Mouse (Mus musculus): ENCODE measurements around the gene Pkn2.

DNA sequence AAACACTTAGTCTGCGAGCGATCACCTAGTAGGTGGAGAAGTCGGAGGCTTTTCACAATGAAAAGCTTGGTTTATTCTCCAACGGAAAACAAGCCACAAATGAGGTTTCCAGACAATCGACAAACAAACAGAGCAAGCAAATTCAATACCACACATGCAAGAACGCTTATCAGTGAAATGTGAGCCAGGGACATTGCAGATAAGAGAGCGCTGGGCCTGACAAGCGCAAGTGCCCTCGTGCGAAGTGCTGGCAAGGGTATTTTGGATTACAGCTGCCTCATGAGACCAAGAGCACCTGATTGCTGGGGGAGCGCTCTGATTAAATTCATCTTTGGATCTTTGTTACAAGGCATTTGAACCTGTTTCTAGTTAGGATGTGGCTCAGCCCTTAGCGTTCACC, 124.0 kb downstream of the Pkn2 start:
- TF ChIP-seq CHD2 (IDR thresholded peaks at IDR 0.05; ENCODE audit: low read length) (no peak), CTCF (IDR thresholded peaks at IDR 0.05 in 2 of 3, conservative IDR thresholded peaks at IDR 0.05 in 1 of 3; ENCODE audit: control insufficient read depth in 1 of 3, insufficient read depth in 1 of 3, low read depth in 2 of 3, low read length in 3 of 3, poor library complexity in 1 of 3, severe bottlenecking in 1 of 3) (no peak)

All from MEL (cell line).